14 mouse cellular contexts compared by ENCODE assay signal in genomic region chr3:122788314-122788713, GRCm38 (mm10). TPM values are rescaled to one million over a fixed set of nuclear protein-coding genes. Genes with fewer than 3 reads are reported as not detected.
DNase-seq lines count a peak whose midpoint lies in the region; ATAC-seq and TF ChIP-seq lines count a peak whose summit lies in the region.
"Had no signal": no experiment of that assay in that cellular context is flagged by ENCODE, and none has a peak within 500 bp of the region (broad histone marks: within the 10 kb centered on the region; RNA-seq: fewer than 3 reads in every experiment).

No protein-coding gene starts in this region.

- no peaks in the 10 kb centered on the region for H3K9me3 ChIP-seq in stomach, postnatal 0 days (ENCODE audit: control insufficient read depth, low read length)
- no peaks in the 10 kb centered on the region for H3K9me3 ChIP-seq in liver, embryonic 11.5 days (ENCODE audit: control insufficient read depth, low read length)
- H3K9me3 ChIP-seq: G1E; midbrain, embryonic 12.5 days had no signal

- no peak overlapping the region for H3K4me3 ChIP-seq in stomach, postnatal 0 days (ENCODE audit: low read depth, low read length)
- H3K4me3 ChIP-seq in thymus, adult 2 months (ENCODE audit: control insufficient read depth, insufficient read depth, low read length), result no peak overlapping the region
- no peak overlapping the region for H3K4me3 ChIP-seq in liver, embryonic 11.5 days (ENCODE audit: low read depth, low read length)
- H3K4me3 ChIP-seq: heart, embryonic 13.5 days; midbrain, embryonic 12.5 days had no signal

- TF ChIP-seq POLR2A in thymus, adult 2 months (IDR thresholded peaks at IDR 0.05; ENCODE audit: control insufficient read depth, extremely low read depth, insufficient read depth, low read length, poor library complexity), result no peak

- no peak overlapping the region for H3K9ac ChIP-seq in stomach, postnatal 0 days (ENCODE audit: low read length)
- H3K9ac ChIP-seq in liver, embryonic 11.5 days (ENCODE audit: low read depth, low read length), result no peak overlapping the region
- H3K9ac ChIP-seq: heart, embryonic 13.5 days; lung, embryonic 14.5 days; midbrain, embryonic 12.5 days had no signal

- ATAC-seq in stomach, postnatal 0 days (ENCODE audit: low FRiP score, low TSS enrichment), result no peak
- ATAC-seq in liver, embryonic 11.5 days (replicated peaks; ENCODE audit: low FRiP score), result no peak

- peak; percentile 8 for DNase-seq in cerebellum, adult 11 months
- no peak for DNase-seq in cerebellum, adult 8-10 months
- DNase-seq in cerebellum, adult 9-10 months, result peak; percentile 5
- DNase-seq in frontal cortex, postnatal 36 days (ENCODE audit: low spot score in 2 of 2), result peak; percentile 63 to 81
- DNase-seq in left cerebral cortex, postnatal 25 days (ENCODE audit: low spot score in 2 of 2), result peak; percentile 63 to 92
- no peak for DNase-seq in stomach, postnatal 0 days (ENCODE audit: low spot score)
- no peak for DNase-seq in thymus, adult 2 months
- DNase-seq in liver, embryonic 11.5 days (ENCODE audit: low spot score), result no peak
- DNase-seq: adrenal gland, postnatal 36 days; embryo, embryonic 11 days; lung, embryonic 14.5 days had no signal

- intact Hi-C loops in left cerebral cortex, postnatal 25 days (cut with DNase I), result loop anchor here (5.0 to 10.0 kb wide), 2 partner anchors 114 to 474 kb away; no protein-coding TSS in a partner anchor

- H3K36me3 ChIP-seq in stomach, postnatal 0 days (ENCODE audit: control insufficient read depth, insufficient read depth, low read length), result peaks cover 6% of the 10 kb centered on the region; the same call in 1 of the 2 replicates
- no peaks in the 10 kb centered on the region for H3K36me3 ChIP-seq in thymus, adult 2 months (ENCODE audit: control insufficient read depth, insufficient read depth, low read length)
- H3K36me3 ChIP-seq in liver, embryonic 11.5 days (ENCODE audit: control insufficient read depth, insufficient read depth, low read length), result no peaks in the 10 kb centered on the region; the same call in 1 of the 2 replicates
- H3K36me3 ChIP-seq: G1E had no signal

- no peak for TF ChIP-seq EP300 in stomach, postnatal 0 days (optimal IDR thresholded peaks at IDR 0.05)

- WGBS in stomach, postnatal 0 days, result 85% methylated on average over 9 of the region's 9 CpGs
- 96% methylated on average over 9 of the region's 9 CpGs for WGBS in thymus, adult 2 months
- 92% methylated on average over 9 of the region's 9 CpGs for WGBS in liver, embryonic 11.5 days

- no peaks in the 10 kb centered on the region for H3K4me1 ChIP-seq in stomach, postnatal 0 days (replicated peaks; ENCODE audit: control insufficient read depth, insufficient read depth)
- H3K4me1 ChIP-seq in thymus, adult 2 months (replicated peaks; ENCODE audit: control insufficient read depth, insufficient read depth, low read length), result no peaks in the 10 kb centered on the region
- H3K4me1 ChIP-seq in liver, embryonic 11.5 days (replicated peaks; ENCODE audit: control insufficient read depth, insufficient read depth, low read length), result no peaks in the 10 kb centered on the region
- H3K4me1 ChIP-seq: heart, embryonic 13.5 days; midbrain, embryonic 12.5 days had no signal

- H3K27ac ChIP-seq in stomach, postnatal 0 days (replicated peaks), result no peak overlapping the region
- H3K27ac ChIP-seq in thymus, adult 2 months (ENCODE audit: control insufficient read depth, insufficient read depth, low read length), result no peak overlapping the region
- H3K27ac ChIP-seq in liver, embryonic 11.5 days (ENCODE audit: low read depth, low read length), result no peak overlapping the region
- H3K27ac ChIP-seq: heart, embryonic 13.5 days; midbrain, embryonic 12.5 days had no signal

- no peak overlapping the region for H3K4me2 ChIP-seq in stomach, postnatal 0 days (replicated peaks; ENCODE audit: low read depth)
- H3K4me2 ChIP-seq in liver, embryonic 11.5 days, result no peak overlapping the region
- H3K4me2 ChIP-seq: heart, embryonic 13.5 days; lung, embryonic 14.5 days; midbrain, embryonic 12.5 days had no signal

- H3K27me3 ChIP-seq in stomach, postnatal 0 days (ENCODE audit: control insufficient read depth, insufficient read depth, low read length), result no peaks in the 10 kb centered on the region
- H3K27me3 ChIP-seq in thymus, adult 2 months (ENCODE audit: control insufficient read depth, insufficient read depth, low read length), result no peaks in the 10 kb centered on the region
- no peaks in the 10 kb centered on the region for H3K27me3 ChIP-seq in liver, embryonic 11.5 days (replicated peaks; ENCODE audit: control insufficient read depth, insufficient read depth, low read length)
- H3K27me3 ChIP-seq: heart, embryonic 13.5 days; midbrain, embryonic 12.5 days had no signal

- no peak for TF ChIP-seq CTCF in stomach, postnatal 0 days (IDR thresholded peaks at IDR 0.05; ENCODE audit: low read depth)
- TF ChIP-seq CTCF in thymus, adult 2 months (IDR thresholded peaks at IDR 0.05; ENCODE audit: borderline replicate concordance, control insufficient read depth, extremely low read depth, insufficient read depth, low read length, poor library complexity), result no peak

RNA-seq across cellular contexts. Expression of gene Pde5a, which starts 59.6 kb away (rescaled TPM):
- 10 to 100 TPM; 12.6 to 13.3 TPM for total RNA-seq in left cerebral cortex, postnatal 25 days (2021)
- 12.0 and 12.8 TPM in 2 replicates for polyA plus RNA-seq in stomach, postnatal 0 days (2015; fragmentation: Nextera tagmentation; extraction: Ambion mirVana)
- polyA plus RNA-seq in thymus, adult 2 months (2012; rRNA removed), result 2.6 and 3.6 TPM in 2 replicates
- polyA plus RNA-seq in liver, embryonic 11.5 days (2014; fragmentation: Nextera tagmentation; extraction: Ambion mirVana), result 4.5 and 4.9 TPM in 2 replicates
- polyA plus RNA-seq: G1E had no signal

Comparison
In these comparisons a context has a peak if more than half of its experiments do, and no peak if none do; other contexts are left out.
1. DNase-seq: peak in cerebellum, adult 11 months (single experiment), cerebellum, adult 9-10 months (single experiment), frontal cortex, postnatal 36 days (2 of 2) and left cerebral cortex, postnatal 25 days (2 of 2); none in cerebellum, adult 8-10 months (single experiment), stomach, postnatal 0 days (single experiment), thymus, adult 2 months (single experiment) and liver, embryonic 11.5 days (single experiment).